Mouse (Mus musculus) limb, embryonic 13.5 days (tissue): ENCODE results near the gene Hoxa13. TPM values are rescaled to one million over a fixed set of nuclear protein-coding genes. Genes with fewer than 3 reads are reported as not detected.
A peak's percentile ranks its signal among the peaks of the same experiment; 100 is the strongest.

Experiments
- ATAC-seq: fragments of 200-750 bp; cut with Nextera tagmentation; 2 replicates; pipeline ENCODE4 v1.8.0; 2017; ENCODE audit warnings: low read depth, moderate number of reproducible peaks, moderate TSS enrichment; ENCODE audit not compliant: low FRiP score
- H3K27ac ChIP-seq: fragments of 300-500 bp; sonication (generic); 2 replicates; pipeline ENCODE4 v1.5.1; 2015; ENCODE audit warnings: inconsistent platforms, mild to moderate bottlenecking, moderate library complexity
- H3K27me3 ChIP-seq: fragments of 300-500 bp; sonication (generic); 2 replicates; pipeline ENCODE4 v1.6.1; 2015; ENCODE audit warnings: mild to moderate bottlenecking, inconsistent platforms
- H3K36me3 ChIP-seq: fragments of 300-500 bp; sonication (generic); 2 replicates; pipeline ENCODE4 v1.6.1; 2015; ENCODE audit warnings: inconsistent platforms, mild to moderate bottlenecking, moderate library complexity
- H3K4me1 ChIP-seq: fragments of 300-500 bp; sonication (generic); 2 replicates; pipeline ENCODE4 v1.6.1; 2015; ENCODE audit warnings: inconsistent platforms
- H3K4me2 ChIP-seq: fragments of 300-500 bp; sonication (generic); replicated peaks from 2 replicates; pipeline ENCODE4 v1.6.1; 2015; ENCODE audit warnings: inconsistent platforms, mild to moderate bottlenecking, moderate library complexity
- H3K4me3 ChIP-seq: fragments of 300-500 bp; sonication (generic); 2 replicates; pipeline ENCODE4 v1.5.1; 2015; ENCODE audit warnings: moderate library complexity, mild to moderate bottlenecking, inconsistent platforms
- H3K9ac ChIP-seq: fragments of 300-500 bp; sonication (generic); 2 replicates; pipeline ENCODE4 v1.6.1; 2015; ENCODE audit warnings: mild to moderate bottlenecking, inconsistent platforms
- H3K9me3 ChIP-seq: fragments of 300-500 bp; sonication (generic); 2 replicates; pipeline ENCODE4 v1.6.1; 2016; ENCODE audit warnings: inconsistent platforms
- WGBS: fragments of 180-500 bp; shearing (Covaris S2); methylation state at CpG from one replicate; pipeline ENCODE4 v1.1.7; 2015; 5-methylcytosine and 5-hydroxymethylcytosine counted together
- polyA plus RNA-seq: library from polyadenylated mRNA; unstranded; fragments of >200 nt; fragmentation: Nextera tagmentation; extraction: Ambion mirVana; gene quantifications from 2 replicates; pipeline ENCODE4 v1.2.1, GENCODE M21; 2015

Hoxa13 gene
- polyA plus RNA-seq, 1 experiment from 2014 or later = 24.5 TPM

DNA sequence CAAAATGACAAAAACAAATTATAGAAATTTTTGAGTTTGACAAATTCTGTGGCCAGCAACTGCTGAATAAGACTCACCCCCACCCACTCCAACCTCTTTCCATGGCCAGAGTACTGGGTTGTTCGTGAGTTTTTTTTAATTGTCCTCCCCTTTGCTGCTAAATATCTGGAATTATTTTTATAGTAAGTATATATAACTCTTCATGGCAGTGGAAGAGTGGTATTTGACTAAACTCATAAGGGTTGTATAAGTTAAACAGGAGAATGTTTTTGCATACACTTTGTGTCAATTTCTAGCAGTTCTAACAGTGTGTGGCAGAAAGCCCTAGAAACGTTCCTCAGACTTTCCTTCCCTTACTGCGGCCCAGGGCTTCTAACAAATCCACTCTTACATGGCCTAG, 7.0 kb upstream of the Hoxa13 start:
- peak overlapping the region; percentile 15; the same call in 1 of the 2 replicates for H3K27ac ChIP-seq

DNA sequence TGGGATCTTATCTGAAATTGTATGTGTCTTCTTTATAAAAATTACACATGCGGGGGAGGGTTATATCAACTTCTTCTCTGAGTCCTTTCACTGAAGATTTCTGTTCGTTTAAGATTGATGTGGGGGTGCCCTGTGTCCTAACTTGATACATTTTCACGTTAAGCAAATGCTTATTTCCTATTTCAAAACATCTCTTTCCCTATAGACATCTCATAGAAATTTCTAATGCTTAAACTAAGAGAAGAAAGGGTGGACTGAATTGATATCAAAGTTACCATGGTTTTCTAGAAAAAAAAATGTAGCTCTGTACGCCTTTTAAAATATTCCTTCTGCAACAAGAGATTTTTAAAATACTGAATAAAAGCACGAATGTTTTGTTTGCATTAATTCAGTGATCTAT, 6.5 kb upstream of the Hoxa13 start:
- Histone ChIP-seq H3K9me3 (no peaks in the 10 kb centered on the region), H3K4me3 (peak overlapping the region; percentile 95; the same call in 1 of the 2 replicates), H3K27me3 (peaks cover 54% of the 10 kb centered on the region), H3K36me3 (no peaks in the 10 kb centered on the region), H3K9ac (peak overlapping the region; percentile 100; the same call in 1 of the 2 replicates), H3K4me2 (peak overlapping the region; percentile 69), H3K27ac (no peak overlapping the region), H3K4me1 (peaks cover 49% of the 10 kb centered on the region)
- no peak for ATAC-seq
- 25% methylated on average over 5 of the region's 5 CpGs for WGBS

More for the DNA sequence above, 7.0 kb upstream of the Hoxa13 start:
- 5% methylated on average over 3 of the region's 3 CpGs for WGBS
- Histone ChIP-seq H3K4me2 (peak overlapping the region; percentile 52), H3K27me3 (peaks cover 57% of the 10 kb centered on the region), H3K4me1 (peaks cover 46% of the 10 kb centered on the region), H3K36me3 (no peaks in the 10 kb centered on the region), H3K4me3 (peak overlapping the region; percentile 16), H3K9me3 (no peaks in the 10 kb centered on the region), H3K9ac (peak overlapping the region; percentile 48; the same call in 1 of the 2 replicates)
- ATAC-seq = no peak

DNA sequence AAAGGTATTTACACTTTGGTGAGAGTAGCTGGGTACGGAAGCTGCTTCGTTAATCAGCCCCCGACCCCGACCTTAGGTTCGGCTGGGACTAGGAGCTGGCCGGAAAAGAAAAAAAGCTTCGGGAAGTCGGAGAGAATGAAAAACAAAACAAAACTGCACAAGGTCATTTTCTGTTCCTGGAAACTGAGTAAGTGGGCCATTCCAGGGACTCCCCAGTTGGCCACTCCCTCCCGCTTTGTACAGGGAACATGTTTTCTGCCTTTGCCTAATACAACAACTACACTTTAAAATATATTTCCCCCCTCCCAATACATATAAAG, 5.9 kb upstream of the Hoxa13 start:
- Histone ChIP-seq H3K36me3 (no peaks in the 10 kb centered on the region), H3K9me3 (no peaks in the 10 kb centered on the region), H3K27ac (peak overlapping the region; percentile 97), H3K9ac (peak overlapping the region; percentile 100), H3K4me1 (peaks cover 55% of the 10 kb centered on the region), H3K27me3 (peaks cover 56% of the 10 kb centered on the region), H3K4me2 (peak overlapping the region; percentile 69), H3K4me3 (peak overlapping the region; percentile 95)
- WGBS = 3% methylated on average over 9 of the region's 9 CpGs
- no peak for ATAC-seq

DNA sequence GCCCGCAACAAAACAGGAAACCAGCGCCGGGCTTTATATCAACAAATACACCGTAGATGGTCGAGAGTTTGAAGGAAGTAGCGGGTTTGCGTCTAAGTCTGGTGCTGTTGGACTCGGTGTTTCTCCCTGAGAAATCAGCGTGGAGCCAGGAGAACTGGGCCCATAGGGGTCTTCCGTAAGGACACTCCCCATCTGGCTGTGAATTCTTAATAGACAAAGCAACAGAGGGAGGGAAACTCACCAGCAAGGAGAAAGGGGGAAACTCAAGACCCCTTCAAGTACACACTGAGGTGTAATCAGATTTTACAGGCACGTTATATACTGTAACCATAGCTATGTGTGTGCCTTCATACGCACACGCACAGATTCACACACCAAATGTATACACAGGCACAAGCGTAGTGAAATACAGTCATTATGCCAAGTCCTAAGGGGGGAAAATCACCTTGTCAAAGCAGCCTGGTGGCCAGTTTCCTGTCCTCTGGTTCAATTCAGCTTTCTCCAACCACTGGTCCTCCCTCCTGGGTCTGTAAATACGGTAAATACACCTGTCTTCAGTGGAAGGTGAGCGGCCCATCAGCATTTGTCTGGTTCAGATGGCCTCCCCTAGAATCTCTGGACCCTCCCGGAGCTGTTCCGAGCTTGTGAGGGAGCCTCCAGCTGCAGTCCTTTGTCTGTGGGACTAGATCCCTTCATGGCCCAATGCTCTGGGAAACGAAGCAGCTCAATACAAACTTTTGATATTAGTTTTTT, 5.4 kb upstream of the Hoxa13 start:
- 0 out of 2 replicates have a peak, but pooled peaks have one; percentile 2 for ATAC-seq
- peak overlapping the region; percentile 69 for H3K4me2 ChIP-seq
- peaks cover 54% of the 10 kb centered on the region for H3K27me3 ChIP-seq
- no peaks in the 10 kb centered on the region for H3K36me3 ChIP-seq
- WGBS = 2% methylated on average over 19 of the region's 19 CpGs
- H3K9me3 ChIP-seq = no peaks in the 10 kb centered on the region
- H3K27ac ChIP-seq = peak overlapping the region; percentile 97
- peaks cover 56% of the 10 kb centered on the region for H3K4me1 ChIP-seq
- peak overlapping the region; percentile 95 for H3K4me3 ChIP-seq
- peak overlapping the region; percentile 100 for H3K9ac ChIP-seq

GRCm38 (mm10) chr6:52265306-52265912, 4.7 kb upstream of the Hoxa13 start:
- H3K27me3 ChIP-seq = peaks cover 49% of the 10 kb centered on the region
- peaks cover 50% of the 10 kb centered on the region for H3K4me1 ChIP-seq
- H3K9ac ChIP-seq = peak overlapping the region; percentile 100
- no peaks in the 10 kb centered on the region for H3K9me3 ChIP-seq
- ATAC-seq = no peak
- H3K4me3 ChIP-seq = peak overlapping the region; percentile 95
- peak overlapping the region; percentile 69 for H3K4me2 ChIP-seq
- 1% methylated on average over 18 of the region's 18 CpGs for WGBS
- peak overlapping the region; percentile 97 for H3K27ac ChIP-seq
- no peaks in the 10 kb centered on the region for H3K36me3 ChIP-seq

DNA sequence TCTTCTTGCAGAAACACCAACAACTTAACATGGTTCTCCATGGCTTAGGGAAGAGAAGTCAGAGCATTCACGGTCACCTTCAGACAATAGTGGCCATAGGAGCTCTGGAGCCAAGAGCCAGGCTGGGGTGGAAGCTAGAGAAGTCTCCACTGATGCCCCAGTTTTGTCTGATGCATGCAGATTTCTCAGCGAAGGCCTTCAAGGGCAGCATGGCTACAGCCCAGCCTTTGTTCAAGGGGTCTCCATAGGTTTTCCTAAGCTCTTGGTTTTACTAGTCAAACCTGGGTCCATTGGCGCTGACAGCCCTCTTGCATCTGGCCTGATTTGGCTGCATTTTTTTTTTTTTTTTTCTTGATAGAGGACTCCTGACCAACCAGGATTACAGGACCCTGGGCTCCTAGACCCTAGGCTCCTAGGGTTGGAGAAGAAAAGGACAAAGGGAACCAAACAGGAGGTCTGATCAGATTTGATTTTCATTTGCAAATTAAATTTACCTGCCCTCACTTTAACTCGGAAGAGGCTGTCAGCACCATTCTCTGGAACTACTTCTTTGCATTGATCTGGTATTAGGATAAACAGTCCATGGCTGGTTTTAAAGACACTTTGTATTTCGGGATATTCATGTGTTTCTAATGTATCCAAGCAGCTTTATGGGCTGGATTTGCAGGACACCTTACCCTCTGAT, 3.6 kb upstream of the Hoxa13 start:
- ATAC-seq = no peak
- H3K27ac ChIP-seq = peak overlapping the region; percentile 97

GRCm38 (mm10) chr6:52263321-52263585, 2.6 kb upstream of the Hoxa13 start:
- Histone ChIP-seq H3K27ac (peak overlapping the region; percentile 97), H3K4me2 (peak overlapping the region; percentile 69), H3K9me3 (no peaks in the 10 kb centered on the region), H3K27me3 (peaks cover 27% of the 10 kb centered on the region), H3K9ac (peak overlapping the region; percentile 100), H3K4me3 (peak overlapping the region; percentile 95), H3K4me1 (peaks cover 39% of the 10 kb centered on the region), H3K36me3 (no peaks in the 10 kb centered on the region)
- ATAC-seq = no peak
- WGBS = 4% methylated on average over 6 of the region's 6 CpGs

More for the DNA sequence above, 3.6 kb upstream of the Hoxa13 start:
- H3K4me3 ChIP-seq = peak overlapping the region; percentile 95
- peaks cover 37% of the 10 kb centered on the region for H3K27me3 ChIP-seq
- H3K4me1 ChIP-seq = peaks cover 46% of the 10 kb centered on the region
- H3K36me3 ChIP-seq = no peaks in the 10 kb centered on the region
- peak overlapping the region; percentile 69 for H3K4me2 ChIP-seq
- 7% methylated on average over 5 of the region's 5 CpGs for WGBS
- H3K9ac ChIP-seq = peak overlapping the region; percentile 100
- H3K9me3 ChIP-seq = no peaks in the 10 kb centered on the region

- H3K36me3 ChIP-seq = no peaks in the 10 kb centered on the region
- no peak for ATAC-seq
- peaks cover 33% of the 10 kb centered on the region for H3K4me1 ChIP-seq
- H3K4me2 ChIP-seq = peak overlapping the region; percentile 69
- H3K4me3 ChIP-seq = peak overlapping the region; percentile 95
- H3K9ac ChIP-seq = peak overlapping the region; percentile 100
- peak overlapping the region; percentile 97 for H3K27ac ChIP-seq
- 3% methylated on average over 24 of the region's 24 CpGs for WGBS
- peaks cover 23% of the 10 kb centered on the region for H3K27me3 ChIP-seq
- no peaks in the 10 kb centered on the region for H3K9me3 ChIP-seq
Measured at GRCm38 (mm10) chr6:52262463-52263320, 2.0 kb upstream of the Hoxa13 start.

GRCm38 (mm10) chr6:52261751-52262462, 1.2 kb upstream of the Hoxa13 start:
- Histone ChIP-seq H3K4me2 (peak overlapping the region; percentile 69), H3K27ac (peak overlapping the region; percentile 97), H3K4me1 (peaks cover 32% of the 10 kb centered on the region), H3K9me3 (no peaks in the 10 kb centered on the region), H3K36me3 (no peaks in the 10 kb centered on the region), H3K27me3 (peaks cover 23% of the 10 kb centered on the region), H3K4me3 (peak overlapping the region; percentile 95), H3K9ac (peak overlapping the region; percentile 100)
- 4% methylated on average over 9 of the region's 9 CpGs for WGBS
- no peak for ATAC-seq

DNA sequence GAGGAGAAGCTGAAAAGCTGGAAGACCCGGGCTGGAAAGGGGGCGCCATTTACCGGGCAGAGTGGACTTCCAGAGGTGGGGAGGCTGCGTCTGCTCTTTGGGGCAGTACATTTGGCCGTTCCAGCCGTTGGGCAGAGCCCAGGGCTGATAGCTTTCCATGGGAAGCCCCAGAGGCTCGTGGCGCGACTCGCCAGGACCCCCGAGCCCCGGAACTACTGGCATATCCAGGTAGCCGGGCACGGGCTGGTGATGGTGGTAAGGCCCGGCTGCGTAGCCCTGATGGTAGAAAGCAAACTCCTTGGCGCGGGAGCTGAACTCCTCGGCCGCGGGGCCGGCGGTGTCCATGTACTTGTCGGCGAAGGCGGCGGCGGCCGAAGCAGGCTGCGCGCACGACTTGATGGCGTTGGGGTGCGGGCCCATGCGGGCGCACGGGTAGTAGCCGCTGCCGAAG, 844 bp downstream of the Hoxa13 start:
- Histone ChIP-seq H3K27ac (peak overlapping the region; percentile 97), H3K27me3 (peaks cover 19% of the 10 kb centered on the region; the same call in 1 of the 2 replicates), H3K36me3 (no peaks in the 10 kb centered on the region), H3K9me3 (no peaks in the 10 kb centered on the region), H3K4me3 (peak overlapping the region; percentile 95), H3K4me2 (peak overlapping the region; percentile 69), H3K4me1 (peaks cover 20% of the 10 kb centered on the region), H3K9ac (peak overlapping the region; percentile 100)
- ATAC-seq = no peak; the same call in 1 of the 2 replicates
- WGBS = under 1% methylated on average over 30 of the region's 39 CpGs
